10 mouse cellular contexts compared by ENCODE assay signal in genomic region chr16:44270606-44271005, GRCm38 (mm10).
A peak's percentile ranks its signal among the peaks of the same experiment; 100 is the strongest.
DNase-seq lines count a peak whose midpoint lies in the region; ATAC-seq lines count a peak whose summit lies in the region.
"Had no signal": no experiment of that assay in that cellular context is flagged by ENCODE, and none has a peak within 500 bp of the region (broad histone marks: within the 10 kb centered on the region; RNA-seq: fewer than 3 reads in every experiment).

No protein-coding gene starts in this region.

- no peak for ATAC-seq in liver, embryonic 11.5 days (replicated peaks; ENCODE audit: low FRiP score)
- no peak for ATAC-seq in granulocyte monocyte progenitor cell, adult 5-6 weeks (replicated peaks; ENCODE audit: poor library complexity, severe bottlenecking)
- ATAC-seq: midbrain, embryonic 13.5 days had no signal

- 69% methylated on average over 5 of the region's 5 CpGs for WGBS in liver, embryonic 11.5 days

- H3K27me3 ChIP-seq in liver, embryonic 11.5 days (replicated peaks; ENCODE audit: control insufficient read depth, insufficient read depth, low read length), result no peaks in the 10 kb centered on the region
- H3K27me3 ChIP-seq: midbrain, embryonic 13.5 days had no signal

- no peak overlapping the region for H3K27ac ChIP-seq in liver, embryonic 11.5 days (ENCODE audit: low read depth, low read length)
- H3K27ac ChIP-seq: embryonic facial prominence, embryonic 10.5 days; midbrain, embryonic 13.5 days had no signal

- no peak overlapping the region for H3K4me2 ChIP-seq in liver, embryonic 11.5 days
- H3K4me2 ChIP-seq: midbrain, embryonic 13.5 days had no signal

- intact Hi-C loops in heart, postnatal 25 days (cut with DNase I), result no loop called here

- H3K36me3 ChIP-seq in liver, embryonic 11.5 days (ENCODE audit: control insufficient read depth, insufficient read depth, low read length), result no peaks in the 10 kb centered on the region
- H3K36me3 ChIP-seq: embryonic facial prominence, embryonic 10.5 days; midbrain, embryonic 13.5 days had no signal

- no peak overlapping the region for H3K9ac ChIP-seq in liver, embryonic 11.5 days (ENCODE audit: low read depth, low read length)
- H3K9ac ChIP-seq: midbrain, embryonic 13.5 days had no signal

- peak; percentile 26 for DNase-seq in heart, adult 8-10 months (ENCODE audit: low spot score)
- no peak for DNase-seq in heart, postnatal 25 days (ENCODE audit: low spot score)
- DNase-seq in adrenal gland, postnatal 25 days, result peak; percentile 42
- peak; percentile 46 for DNase-seq in kidney, adult 18-20 months
- DNase-seq in lung, postnatal 14 days, result peak; percentile 9
- DNase-seq in cerebellum, adult 9-11 months, result no peak
- no peak for DNase-seq in liver, embryonic 11.5 days (ENCODE audit: low spot score)

- no peaks in the 10 kb centered on the region for H3K4me1 ChIP-seq in liver, embryonic 11.5 days (replicated peaks; ENCODE audit: control insufficient read depth, insufficient read depth, low read length)
- H3K4me1 ChIP-seq: embryonic facial prominence, embryonic 10.5 days; midbrain, embryonic 13.5 days had no signal

- H3K4me3 ChIP-seq in liver, embryonic 11.5 days (ENCODE audit: low read depth, low read length), result no peak overlapping the region
- H3K4me3 ChIP-seq: embryonic facial prominence, embryonic 10.5 days; midbrain, embryonic 13.5 days had no signal

- no peaks in the 10 kb centered on the region for H3K9me3 ChIP-seq in liver, embryonic 11.5 days (ENCODE audit: control insufficient read depth, low read length)
- H3K9me3 ChIP-seq: embryonic facial prominence, embryonic 10.5 days; midbrain, embryonic 13.5 days had no signal

Comparison
In these comparisons a context has a peak if more than half of its experiments do, and no peak if none do; other contexts are left out.
1. DNase-seq: peak in heart, adult 8-10 months (single experiment), adrenal gland, postnatal 25 days (single experiment), kidney, adult 18-20 months (single experiment) and lung, postnatal 14 days (single experiment); none in heart, postnatal 25 days (single experiment), cerebellum, adult 9-11 months (single experiment) and liver, embryonic 11.5 days (single experiment).